Mouse (Mus musculus) left cerebral cortex, postnatal 36 days (tissue): ENCODE results near the gene Hacd4. TPM values are rescaled to one million over a fixed set of nuclear protein-coding genes. Genes with fewer than 3 reads are reported as not detected.
"Not testable (repeated sequence)": the region's sequence is repeated elsewhere in the genome, so short reads cannot be mapped to it uniquely, and the experiment has no call there.

Source experiments
- DNase-seq, 2 experiments: peaks; one replicate each; pipeline ENCODE4 v3.0.0; 2021 to 2022; ENCODE audit warnings: low spot score in 2 of 2, mixed read lengths in 1 of 2
- intact Hi-C: fragments of 180-260 bp; cut with DNase I; formaldehyde crosslinking; loops from one replicate; pipeline ENCODE4 v1.15.1; 2025
- total RNA-seq, 2 experiments: library from RNA; stranded (reverse); gene quantifications; 2 replicates each; pipeline ENCODE4 v1.2.3; 2021

The Hacd4 gene
- total RNA-seq, 2 experiments from 2014 or later = 1.3 to 1.4 TPM

GRCm38 (mm10) chr4:88437166-88437565 is 1.6 kb downstream of the Hacd4 start:
- no peak for DNase-seq
- intact Hi-C loops = no loop called here

GRCm38 (mm10) chr4:88436593-88437165 is 2.0 kb downstream of the Hacd4 start:
- intact Hi-C loops = no loop called here
- no peak for DNase-seq

- no peak for DNase-seq
- intact Hi-C loops = no loop called here
These were observed 6.2 kb downstream of the Hacd4 start for GRCm38 (mm10) chr4:88432412-88433024.

DNA sequence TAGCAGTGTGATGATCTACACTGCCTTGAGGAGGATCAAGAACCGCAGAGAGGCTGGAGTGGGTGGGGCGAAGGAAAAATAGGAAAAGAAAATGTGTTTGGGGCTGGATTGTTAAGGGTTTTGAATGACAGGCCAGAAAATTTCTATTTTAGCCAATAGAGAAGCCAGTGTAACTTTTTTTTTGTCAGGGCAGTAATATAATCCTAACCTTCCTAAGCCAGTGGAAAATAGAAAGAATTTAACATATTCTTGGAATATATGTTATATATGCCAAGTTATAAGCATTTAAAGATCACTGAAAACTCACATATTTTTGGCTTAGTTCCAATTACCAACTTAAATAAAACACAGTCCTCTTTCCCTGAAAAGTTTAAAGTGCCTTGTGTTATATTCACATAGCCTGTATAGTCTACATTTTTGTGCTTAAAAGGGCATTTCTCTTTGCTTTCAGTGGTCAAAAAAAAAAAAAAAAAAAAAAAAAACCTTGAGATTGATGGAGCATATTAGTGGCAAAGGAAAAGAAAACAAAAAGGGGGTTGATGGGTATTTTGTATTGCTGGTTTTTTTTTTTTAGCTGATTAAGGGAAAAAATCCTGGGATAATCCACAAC is 11.0 kb downstream of the Hacd4 start:
- DNase-seq = no peak
- intact Hi-C loops = no loop called here

GRCm38 (mm10) chr4:88424563-88424962 is 14.2 kb downstream of the Hacd4 start:
- intact Hi-C loops = no loop called here
- no peak for DNase-seq

DNA sequence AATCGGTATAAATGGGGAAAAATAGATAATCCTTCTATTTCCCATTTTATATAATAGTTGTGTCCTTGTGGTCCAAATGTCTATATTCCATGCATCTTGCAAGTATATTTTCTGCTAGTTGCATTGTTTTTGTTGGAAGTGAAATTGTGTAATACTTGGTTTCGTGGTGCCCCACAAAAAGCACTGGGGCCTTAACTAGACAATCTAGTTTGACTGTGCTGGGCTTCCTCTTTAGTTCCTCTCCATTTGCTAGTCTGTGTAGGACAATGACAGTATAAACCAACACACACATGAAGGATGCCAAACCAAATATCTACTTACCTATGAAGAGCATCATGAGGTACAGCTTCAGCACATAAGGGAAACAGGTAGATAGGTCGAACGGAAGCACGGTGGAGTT is 19.4 kb downstream of the Hacd4 start:
- intact Hi-C loops = no loop called here

DNA sequence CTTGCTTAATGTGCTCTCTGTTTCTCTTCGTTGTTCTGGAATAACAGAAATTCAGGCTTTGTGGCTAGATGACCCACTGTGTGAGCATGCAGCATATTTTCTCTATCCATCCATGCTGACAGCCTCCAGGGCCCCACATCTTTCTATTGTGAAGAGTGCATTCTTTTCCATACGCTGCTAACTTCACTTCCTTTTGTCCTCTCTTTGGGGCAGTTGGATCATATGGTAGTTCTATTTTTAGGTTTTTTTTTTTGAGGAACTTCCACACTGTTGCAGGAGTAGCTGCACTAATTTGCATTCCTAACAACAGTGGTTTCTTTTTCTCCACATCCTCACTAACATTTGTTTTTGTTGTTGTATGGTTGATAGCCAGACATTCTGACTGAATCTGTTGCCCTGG is 23.7 kb downstream of the Hacd4 start:
- intact Hi-C loops = no loop called here
- DNase-seq = no peak

More for the DNA sequence above, 19.4 kb downstream of the Hacd4 start:
- no peak for DNase-seq

GRCm38 (mm10) chr4:88412331-88412730 is 26.4 kb downstream of the Hacd4 start:
- intact Hi-C loops = no loop called here
- no peak for DNase-seq

- intact Hi-C loops = loop anchor here (10.0 kb wide), 1 partner anchor 136 kb away; no protein-coding TSS in a partner anchor
- DNase-seq = no peak
These were observed 29.4 kb downstream of the Hacd4 start for GRCm38 (mm10) chr4:88409279-88409678.

DNA sequence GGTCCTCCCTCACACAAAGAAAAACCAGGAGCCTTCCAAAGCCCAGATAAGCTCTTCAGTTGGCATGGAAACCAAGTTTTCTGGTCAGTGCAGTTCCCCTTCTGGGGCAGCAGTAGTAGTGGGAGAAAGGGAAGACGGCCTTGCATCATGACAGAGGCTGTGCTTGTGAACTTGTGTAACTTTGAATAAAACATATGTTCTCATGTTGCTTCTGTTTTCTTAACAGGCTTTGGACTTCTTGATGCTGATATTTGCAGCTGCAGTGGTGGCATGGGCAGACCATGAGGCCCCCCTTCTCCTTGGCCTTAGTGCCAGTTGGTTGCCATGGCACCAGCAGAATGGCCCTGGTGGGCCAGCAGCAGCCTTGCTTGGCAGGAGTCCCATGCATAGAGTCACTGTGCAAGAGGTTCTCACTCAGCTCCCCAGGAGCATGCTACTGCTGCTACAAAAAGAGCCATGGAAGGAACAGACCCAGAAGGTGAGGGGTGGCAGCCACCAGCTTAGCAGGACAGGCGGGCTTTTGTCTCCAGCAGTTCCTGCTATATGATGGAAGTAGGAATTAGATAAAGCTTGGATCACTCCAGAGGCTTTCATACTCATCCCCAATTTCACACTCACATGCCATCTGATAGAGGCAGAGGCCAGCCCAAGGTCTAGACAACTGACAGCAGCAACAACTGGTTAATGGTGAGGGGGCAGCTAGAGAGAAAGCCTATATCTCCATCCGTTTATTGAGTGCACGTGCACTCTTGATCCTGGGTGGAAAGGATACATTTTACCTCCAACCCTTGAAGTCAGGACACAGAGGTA is 31.6 kb downstream of the Hacd4 start:
- no peak for DNase-seq
- intact Hi-C loops = loop anchor here (10.0 kb wide), 1 partner anchor 138 kb away; no protein-coding TSS in a partner anchor

- DNase-seq = no peak
- intact Hi-C loops = loop anchor here (10.0 kb wide), 1 partner anchor 142 kb away; no protein-coding TSS in a partner anchor
These were observed 35.8 kb downstream of the Hacd4 start for GRCm38 (mm10) chr4:88402884-88403283.

DNA sequence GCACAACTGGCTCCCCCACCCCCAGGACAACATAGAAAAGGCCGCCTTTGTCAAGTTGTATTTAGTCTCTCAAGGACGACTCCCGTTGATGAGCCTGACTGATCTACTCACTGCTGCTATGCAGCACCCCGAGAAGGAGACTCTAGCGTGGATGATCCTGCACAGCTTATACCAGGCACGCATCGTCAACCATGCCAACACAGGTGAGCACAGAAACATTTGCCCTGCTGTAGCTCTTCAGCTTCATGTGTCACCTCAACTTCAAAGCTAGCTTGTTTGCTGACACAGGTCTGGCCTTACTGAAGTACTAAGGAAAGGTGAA is 37.8 kb downstream of the Hacd4 start:
- intact Hi-C loops = loop anchor here (10.0 kb wide), 1 partner anchor 144 kb away; no protein-coding TSS in a partner anchor
- DNase-seq = no peak

DNA sequence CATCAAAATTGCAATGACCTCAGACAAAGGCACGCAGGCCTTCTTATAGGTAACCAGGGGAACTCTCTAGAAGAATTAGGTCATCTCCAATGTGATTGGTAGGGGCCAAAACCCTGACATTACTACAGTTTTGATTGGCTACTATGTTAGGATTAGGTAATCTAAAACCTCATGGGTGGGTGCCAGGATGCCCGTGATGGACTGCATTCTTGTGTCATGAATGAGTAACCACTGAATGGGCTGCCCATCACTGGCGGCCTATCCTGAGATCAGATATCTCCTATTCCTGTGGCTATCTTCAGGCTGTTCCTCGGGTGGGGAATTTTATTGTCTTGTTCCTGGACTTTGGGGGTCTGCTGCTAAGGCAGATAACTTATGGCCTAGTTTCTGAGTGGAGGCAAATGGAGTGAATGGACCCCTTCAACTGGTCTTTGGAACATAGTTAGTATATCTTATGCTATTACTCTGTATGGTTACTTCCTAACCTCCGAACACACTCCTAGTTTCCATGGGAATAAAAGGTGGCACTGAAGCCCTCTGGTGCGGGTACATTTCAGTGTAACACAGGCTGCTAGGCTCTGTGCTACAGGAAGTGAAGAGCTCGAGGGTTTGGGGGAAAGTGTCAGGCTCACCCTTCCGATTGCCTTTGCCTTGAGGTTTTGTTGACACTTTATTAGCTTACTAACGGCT is 38.3 kb downstream of the Hacd4 start:
- no peak for DNase-seq
- intact Hi-C loops = loop anchor here (10.0 kb wide), 1 partner anchor 144 kb away; no protein-coding TSS in a partner anchor

GRCm38 (mm10) chr4:88396995-88397521 is 41.7 kb downstream of the Hacd4 start:
- no peak for DNase-seq

DNA sequence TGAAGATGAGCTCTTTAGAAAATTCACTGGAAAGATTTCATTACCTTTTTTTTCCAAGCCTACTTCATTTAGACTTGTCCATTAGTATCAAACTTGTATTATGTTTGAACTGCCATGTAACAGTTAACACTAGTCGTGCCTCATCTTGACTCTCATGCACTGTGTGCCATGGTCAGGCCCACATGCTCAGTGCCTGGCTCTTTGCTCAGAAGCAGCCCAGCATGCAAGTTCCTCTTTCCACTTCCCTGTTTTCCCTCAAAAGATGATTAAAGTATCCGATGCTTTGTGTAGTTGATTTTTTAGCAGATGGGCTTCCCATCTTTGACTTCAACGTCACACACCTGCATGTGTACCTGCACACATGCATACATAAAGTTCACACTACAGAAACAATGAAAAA is 43.0 kb downstream of the Hacd4 start:
- no peak for DNase-seq
- intact Hi-C loops = no loop called here

More at GRCm38 (mm10) chr4:88396995-88397521, 41.7 kb downstream of the Hacd4 start:
- intact Hi-C loops = no loop called here

GRCm38 (mm10) chr4:88390596-88390995 is 48.1 kb downstream of the Hacd4 start:
- DNase-seq = not testable (repeated sequence)

GRCm38 (mm10) chr4:88390036-88390435 is 48.7 kb downstream of the Hacd4 start:
- intact Hi-C loops = no loop called here
- no peak for DNase-seq

More at GRCm38 (mm10) chr4:88390596-88390995, 48.1 kb downstream of the Hacd4 start:
- intact Hi-C loops = not testable (repeated sequence)

GRCm38 (mm10) chr4:88372293-88373224 is 66.2 kb downstream of the Hacd4 start:
- DNase-seq = no peak
- intact Hi-C loops = no loop called here
